Mouse (Mus musculus) heart, embryonic 15.5 days (tissue): ENCODE results near the gene Cnksr1. TPM values are rescaled to one million over a fixed set of nuclear protein-coding genes. Genes with fewer than 3 reads are reported as not detected.

Experiments
- ATAC-seq: fragments of 200-750 bp; cut with Nextera tagmentation; replicated peaks from 2 replicates; pipeline ENCODE4 v1.8.0; 2017; ENCODE audit warnings: low read depth, moderate TSS enrichment; ENCODE audit not compliant: insufficient number of reproducible peaks, insufficient read depth, low FRiP score
- H3K27ac ChIP-seq: fragments of 300-500 bp; sonication (generic); 2 replicates; pipeline ENCODE4 v1.5.1; 2015; ENCODE audit warnings: mild to moderate bottlenecking, inconsistent platforms
- H3K27me3 ChIP-seq: fragments of 300-500 bp; sonication (generic); 2 replicates; pipeline ENCODE4 v1.6.1; 2015; ENCODE audit warnings: inconsistent platforms
- H3K36me3 ChIP-seq: fragments of 300-500 bp; sonication (generic); 2 replicates; pipeline ENCODE4 v1.6.1; 2015; ENCODE audit warnings: mild to moderate bottlenecking, inconsistent platforms
- H3K4me1 ChIP-seq: fragments of 300-500 bp; sonication (generic); replicated peaks from 2 replicates; pipeline ENCODE4 v1.6.1; 2015; ENCODE audit warnings: inconsistent platforms
- H3K4me2 ChIP-seq: fragments of 300-500 bp; sonication (generic); 2 replicates; pipeline ENCODE4 v1.6.1; 2015; ENCODE audit warnings: inconsistent platforms, mild to moderate bottlenecking, moderate library complexity
- H3K4me3 ChIP-seq: fragments of 300-500 bp; sonication (generic); 2 replicates; pipeline ENCODE4 v1.5.1; 2015; ENCODE audit warnings: mild to moderate bottlenecking, inconsistent platforms
- H3K9ac ChIP-seq: fragments of 300-500 bp; sonication (generic); 2 replicates; pipeline ENCODE4 v1.6.1; 2015; ENCODE audit warnings: mild to moderate bottlenecking, inconsistent platforms
- H3K9me3 ChIP-seq: fragments of 300-500 bp; sonication (generic); replicated peaks from 2 replicates; pipeline ENCODE4 v1.6.1; 2016; ENCODE audit warnings: inconsistent platforms
- WGBS: fragments of 180-500 bp; shearing (Covaris S2); methylation state at CpG from one replicate; pipeline ENCODE4 v1.1.7; 2015; ENCODE audit warnings: mixed read lengths; 5-methylcytosine and 5-hydroxymethylcytosine counted together
- polyA plus RNA-seq: library from polyadenylated mRNA; unstranded; fragments of >200 nt; fragmentation: Nextera tagmentation; extraction: Ambion mirVana; gene quantifications from 2 replicates; pipeline ENCODE4 v1.2.1, GENCODE M21; 2015

Cnksr1 gene
- polyA plus RNA-seq, 1 experiment from 2014 or later = 1.2 TPM

DNA sequence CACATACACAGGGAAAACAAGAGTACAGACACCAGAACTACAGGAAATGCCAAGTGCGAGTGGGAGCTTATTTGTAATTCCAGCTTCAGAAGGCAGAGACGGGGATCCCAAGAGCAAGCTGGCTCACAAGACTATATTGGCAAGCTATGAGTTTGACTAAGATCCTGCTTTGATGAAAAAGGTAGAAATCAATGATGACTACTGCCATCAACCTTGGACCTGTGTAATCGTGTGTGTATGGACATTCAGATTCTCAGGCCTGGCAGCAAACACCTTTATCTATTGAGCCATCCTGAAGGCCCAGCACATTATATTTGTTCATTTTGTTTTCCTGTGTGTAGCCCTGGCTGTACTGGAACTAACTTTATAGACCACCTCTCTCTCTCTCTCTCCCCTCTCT lies 54.5 kb downstream of the Cnksr1 start:
- peaks cover 30% of the 10 kb centered on the region for H3K4me1 ChIP-seq
- no peaks in the 10 kb centered on the region for H3K9me3 ChIP-seq
- no peak overlapping the region for H3K9ac ChIP-seq
- 74% methylated on average over 3 of the region's 3 CpGs for WGBS
- ATAC-seq = no peak
- no peak overlapping the region for H3K27ac ChIP-seq
- no peaks in the 10 kb centered on the region for H3K36me3 ChIP-seq
- no peak overlapping the region for H3K4me2 ChIP-seq
- no peaks in the 10 kb centered on the region for H3K27me3 ChIP-seq
- no peak overlapping the region for H3K4me3 ChIP-seq

DNA sequence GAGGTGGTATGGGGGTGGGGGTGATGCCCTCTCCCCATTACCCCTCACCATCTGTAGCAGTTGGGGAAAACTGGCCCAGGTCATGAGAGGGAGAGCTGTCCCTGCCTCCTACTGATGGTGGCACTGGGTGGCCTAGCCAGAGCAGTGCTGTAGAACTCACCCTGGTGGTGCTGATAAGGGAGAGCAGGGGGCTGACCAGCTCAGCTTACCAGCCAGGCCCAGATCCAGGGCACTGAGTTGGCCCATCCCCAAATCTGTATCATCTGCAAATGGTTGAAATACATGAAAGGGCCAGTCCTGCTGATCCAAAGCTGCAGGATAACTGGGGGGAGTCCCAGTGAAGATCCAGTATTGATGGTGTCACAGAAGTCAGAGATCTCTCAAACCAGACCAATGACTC lies 56.4 kb downstream of the Cnksr1 start:
- no peaks in the 10 kb centered on the region for H3K9me3 ChIP-seq
- H3K9ac ChIP-seq = no peak overlapping the region
- ATAC-seq = no peak
- no peaks in the 10 kb centered on the region for H3K27me3 ChIP-seq
- H3K36me3 ChIP-seq = no peaks in the 10 kb centered on the region
- no peak overlapping the region for H3K4me3 ChIP-seq
- peaks cover 28% of the 10 kb centered on the region for H3K4me1 ChIP-seq
- no peak overlapping the region for H3K4me2 ChIP-seq
- H3K27ac ChIP-seq = no peak overlapping the region

DNA sequence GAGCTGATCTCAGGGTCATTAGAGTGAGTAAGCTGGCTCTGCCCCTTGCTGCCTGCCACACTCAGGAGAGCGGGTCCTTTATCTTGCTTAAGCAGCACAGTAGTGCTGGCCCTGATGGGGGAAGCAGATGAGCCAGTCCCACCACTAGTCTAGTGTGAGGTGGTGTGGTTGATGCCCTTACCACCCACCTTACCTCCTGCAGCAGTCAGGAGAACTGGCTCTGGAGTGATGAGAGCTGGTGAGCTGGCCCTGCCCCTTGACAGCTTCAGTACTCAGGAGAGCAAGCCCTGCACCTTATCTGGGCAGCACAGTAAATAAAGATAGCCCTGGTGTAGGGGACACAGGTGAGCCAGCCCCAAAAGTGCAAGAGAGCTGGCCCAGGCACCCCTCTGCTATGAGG lies 57.1 kb downstream of the Cnksr1 start:
- Histone ChIP-seq H3K4me2 (no peak overlapping the region), H3K4me1 (peaks cover 26% of the 10 kb centered on the region), H3K27ac (no peak overlapping the region), H3K36me3 (no peaks in the 10 kb centered on the region), H3K9me3 (no peaks in the 10 kb centered on the region), H3K9ac (no peak overlapping the region), H3K27me3 (no peaks in the 10 kb centered on the region), H3K4me3 (no peak overlapping the region)
- ATAC-seq = no peak; the same call in 1 of the 2 replicates
- 78% methylated on average over 1 of the region's 1 CpGs for WGBS

Other genes with a start within 250 kb of the Cnksr1 start
- gene Dhdds, start 237.5 kb downstream of the Cnksr1 start, polyA plus RNA-seq = 31.4 and 35.4 TPM in 2 replicates
- gene Lin28a, start 219.6 kb downstream of the Cnksr1 start, polyA plus RNA-seq = 0.14 and 0.19 TPM in 2 replicates
- not detected in 2 replicates for gene Zfp683, start 184.6 kb downstream of the Cnksr1 start, polyA plus RNA-seq
- 0.30 and 0.61 TPM in 2 replicates for gene Crybg2, start 177.6 kb downstream of the Cnksr1 start, polyA plus RNA-seq
- 11.6 and 23.8 TPM in 2 replicates for gene Cd52, start 143.3 kb downstream of the Cnksr1 start, polyA plus RNA-seq
- 1.8 and 3.9 TPM in 2 replicates for gene Ubxn11, start 135.8 kb downstream of the Cnksr1 start, polyA plus RNA-seq
- gene Sh3bgrl3, start 109.6 kb downstream of the Cnksr1 start, polyA plus RNA-seq = 174 and 239 TPM in 2 replicates
- gene Cep85, start 51.3 kb downstream of the Cnksr1 start, polyA plus RNA-seq = 38.2 and 42.0 TPM in 2 replicates
- gene Gm7534, start 35.4 kb downstream of the Cnksr1 start, polyA plus RNA-seq = not detected in 2 replicates
- gene Catsper4, start 11.0 kb downstream of the Cnksr1 start, polyA plus RNA-seq = 0.09 TPM in 1 of 2 replicates, not detected in the other
- 0.26 and 0.30 TPM in 2 replicates for gene E130218I03Rik, start 5.3 kb upstream of the Cnksr1 start, polyA plus RNA-seq
- 7.4 and 9.1 TPM in 2 replicates for gene Zfp593, start 7.2 kb upstream of the Cnksr1 start, polyA plus RNA-seq
- gene Gm30191, start 8.5 kb upstream of the Cnksr1 start, polyA plus RNA-seq = not detected in 2 replicates
- 5.0 and 5.1 TPM in 2 replicates for gene Grrp1, start 15.7 kb upstream of the Cnksr1 start, polyA plus RNA-seq
- 11.3 and 14.3 TPM in 2 replicates for gene Pdik1l, start 49.5 kb upstream of the Cnksr1 start, polyA plus RNA-seq
- 137 and 156 TPM in 2 replicates for gene Trim63, start 76.7 kb upstream of the Cnksr1 start, polyA plus RNA-seq
- 0.18 and 0.21 TPM in 2 replicates for gene Slc30a2, start 104.8 kb upstream of the Cnksr1 start, polyA plus RNA-seq
- 2.3 and 2.9 TPM in 2 replicates for gene Extl1, start 145.5 kb upstream of the Cnksr1 start, polyA plus RNA-seq
- gene Pafah2, start 157.9 kb upstream of the Cnksr1 start, polyA plus RNA-seq = 10.3 and 10.6 TPM in 2 replicates
- gene Stmn1, start 229.9 kb upstream of the Cnksr1 start, polyA plus RNA-seq = 947 and 956 TPM in 2 replicates